Mouse (Mus musculus) stomach, embryonic 14.5 days (tissue): Measurements from ENCODE around the gene Adamts13. TPM values are rescaled to one million over a fixed set of nuclear protein-coding genes. Genes with fewer than 3 reads are reported as not detected.
A peak's percentile ranks its signal among the peaks of the same experiment; 100 is the strongest.

Experiments used
- ATAC-seq: fragments of 200-750 bp; cut with Nextera tagmentation; 2 replicates; pipeline ENCODE4 v1.8.0; 2017; ENCODE audit warnings: low read depth, moderate TSS enrichment; ENCODE audit not compliant: insufficient number of reproducible peaks, insufficient read depth, low FRiP score
- H3K27ac ChIP-seq: fragments of 300-500 bp; sonication (generic); 2 replicates; pipeline ENCODE4 v1.5.1; 2014; ENCODE audit warnings: mild to moderate bottlenecking, low read length, moderate library complexity, mixed read lengths
- H3K27me3 ChIP-seq: fragments of 300-500 bp; sonication (generic); 2 replicates; pipeline ENCODE4 v1.6.1; 2014; ENCODE audit warnings: low read length, control low read depth, mixed read lengths; ENCODE audit not compliant: control insufficient read depth, insufficient read depth
- H3K36me3 ChIP-seq: fragments of 300-500 bp; sonication (generic); 2 replicates; pipeline ENCODE4 v1.6.1; 2014; ENCODE audit warnings: mild to moderate bottlenecking, control low read depth, low read length, moderate library complexity, mixed read lengths; ENCODE audit not compliant: control insufficient read depth, insufficient read depth
- H3K4me1 ChIP-seq: fragments of 300-500 bp; sonication (generic); 2 replicates; pipeline ENCODE4 v1.6.1; 2014; ENCODE audit warnings: low read length, control low read depth, mixed read lengths; ENCODE audit not compliant: control insufficient read depth, insufficient read depth
- H3K4me2 ChIP-seq: fragments of 300-500 bp; sonication (generic); replicated peaks from 2 replicates; pipeline ENCODE4 v1.6.1; 2014; ENCODE audit warnings: low read depth, low read length, control low read depth
- H3K4me3 ChIP-seq: fragments of 300-500 bp; sonication (generic); 2 replicates; pipeline ENCODE4 v1.5.1; 2014; ENCODE audit warnings: low read depth, low read length, control low read depth
- H3K9ac ChIP-seq: fragments of 300-500 bp; sonication (generic); replicated peaks from 2 replicates; pipeline ENCODE4 v1.6.1; 2014; ENCODE audit warnings: low read depth, mild to moderate bottlenecking, control low read depth, low read length, moderate library complexity, mixed read lengths
- H3K9me3 ChIP-seq: fragments of 300-500 bp; sonication (generic); 2 replicates; pipeline ENCODE4 v1.6.1; 2016; ENCODE audit warnings: low read depth, low read length, control low read depth; ENCODE audit not compliant: control insufficient read depth
- WGBS: fragments of 180-500 bp; shearing (Covaris S2); extraction: QIAGEN DNeasy Blood & Tissue Kit; methylation state at CpG from one replicate; pipeline ENCODE4 v1.1.7; 2014; 5-methylcytosine and 5-hydroxymethylcytosine counted together
- polyA plus RNA-seq: library from polyadenylated mRNA; unstranded; fragments of >200 nt; fragmentation: Nextera tagmentation; extraction: Ambion mirVana; gene quantifications from 2 replicates; pipeline ENCODE4 v1.2.1, GENCODE M21; 2014

Gene Adamts13
- polyA plus RNA-seq, 1 experiment from 2014 or later: 0.07 TPM

GRCm38 (mm10) chr2:27045979-27046770 is 73.0 kb downstream of the Adamts13 start:
- H3K9me3 ChIP-seq: no peaks in the 10 kb centered on the region

GRCm38 (mm10) chr2:27049408-27049807 is 76.2 kb downstream of the Adamts13 start:
- Histone ChIP-seq H3K4me2 (no peak overlapping the region), H3K4me3 (no peak overlapping the region), H3K27ac (no peak overlapping the region), H3K4me1 (no peaks in the 10 kb centered on the region), H3K9me3 (no peaks in the 10 kb centered on the region), H3K27me3 (no peaks in the 10 kb centered on the region), H3K36me3 (no peaks in the 10 kb centered on the region), H3K9ac (no peak overlapping the region)
- 50% methylated on average over 6 of the region's 6 CpGs for WGBS
- ATAC-seq: no peak

More at GRCm38 (mm10) chr2:27045979-27046770, 73.0 kb downstream of the Adamts13 start:
- Histone ChIP-seq H3K27ac (peak overlapping the region; percentile 27; the same call in 1 of the 2 replicates), H3K4me1 (no peaks in the 10 kb centered on the region), H3K4me2 (no peak overlapping the region), H3K27me3 (no peaks in the 10 kb centered on the region), H3K4me3 (no peak overlapping the region), H3K9ac (no peak overlapping the region; the same call in 1 of the 2 replicates), H3K36me3 (no peaks in the 10 kb centered on the region)
- peak; percentile 62; the same call in 1 of the 2 replicates for ATAC-seq
- 53% methylated on average over 8 of the region's 8 CpGs for WGBS

- Histone ChIP-seq H3K4me1 (peaks cover 7% of the 10 kb centered on the region; the same call in 1 of the 2 replicates), H3K9me3 (no peaks in the 10 kb centered on the region), H3K4me2 (no peak overlapping the region), H3K9ac (no peak overlapping the region), H3K27ac (no peak overlapping the region), H3K36me3 (no peaks in the 10 kb centered on the region), H3K27me3 (no peaks in the 10 kb centered on the region), H3K4me3 (no peak overlapping the region)
- ATAC-seq: no peak
- WGBS: 42% methylated on average over 4 of the region's 4 CpGs
Measured at GRCm38 (mm10) chr2:27058251-27058650, 85.0 kb downstream of the Adamts13 start.

DNA sequence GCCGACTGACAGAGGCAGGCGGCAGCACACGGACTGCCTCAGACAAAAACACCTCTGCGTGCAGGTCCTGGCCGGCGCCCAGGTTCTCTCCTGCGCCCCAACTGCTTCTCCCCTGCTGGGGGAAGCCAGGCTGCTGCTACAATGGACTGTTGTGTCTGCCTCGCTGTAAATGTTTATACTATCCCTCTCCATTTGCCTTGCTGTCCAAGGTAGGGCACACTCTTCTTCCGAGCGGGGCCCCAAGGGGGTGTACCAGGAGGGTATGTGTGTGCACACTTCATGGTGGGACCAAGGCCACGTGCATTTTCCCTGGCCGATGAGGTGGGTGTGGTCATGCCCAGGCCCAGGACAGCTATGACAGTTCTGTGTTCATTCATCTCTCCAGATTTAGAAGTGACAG is 85.5 kb downstream of the Adamts13 start:
- Histone ChIP-seq H3K4me1 (peaks cover 7% of the 10 kb centered on the region; the same call in 1 of the 2 replicates), H3K4me3 (no peak overlapping the region), H3K27ac (no peak overlapping the region), H3K27me3 (no peaks in the 10 kb centered on the region), H3K4me2 (no peak overlapping the region), H3K36me3 (no peaks in the 10 kb centered on the region), H3K9me3 (no peaks in the 10 kb centered on the region), H3K9ac (no peak overlapping the region)
- no peak for ATAC-seq
- 19% methylated on average over 12 of the region's 12 CpGs for WGBS

- no peak overlapping the region for H3K4me2 ChIP-seq
- no peak overlapping the region for H3K9ac ChIP-seq
- peaks cover 7% of the 10 kb centered on the region; the same call in 1 of the 2 replicates for H3K4me1 ChIP-seq
- H3K27me3 ChIP-seq: no peaks in the 10 kb centered on the region
- WGBS: 79% methylated on average over 9 of the region's 9 CpGs
- no peak overlapping the region for H3K27ac ChIP-seq
- H3K9me3 ChIP-seq: no peaks in the 10 kb centered on the region
- no peak for ATAC-seq
- no peaks in the 10 kb centered on the region for H3K36me3 ChIP-seq
- no peak overlapping the region for H3K4me3 ChIP-seq
Measured at GRCm38 (mm10) chr2:27059187-27059586, 86.0 kb downstream of the Adamts13 start.

Other genes with a start within 250 kb of the Adamts13 start
- not detected in 2 replicates for gene Abo, start 108.4 kb upstream of the Adamts13 start, polyA plus RNA-seq
- 17.0 and 18.4 TPM in 2 replicates for gene Surf6, start 70.5 kb upstream of the Adamts13 start, polyA plus RNA-seq
- gene Med22, start 62.7 kb upstream of the Adamts13 start, polyA plus RNA-seq: 30.3 and 31.1 TPM in 2 replicates
- gene Rpl7a, start 62.7 kb upstream of the Adamts13 start, polyA plus RNA-seq: 712 and 713 TPM in 2 replicates
- gene Surf2, start 57.0 kb upstream of the Adamts13 start, polyA plus RNA-seq: 33.2 and 36.8 TPM in 2 replicates
- gene Surf1, start 56.9 kb upstream of the Adamts13 start, polyA plus RNA-seq: 50.4 and 52.4 TPM in 2 replicates
- gene Surf4, start 39.5 kb upstream of the Adamts13 start, polyA plus RNA-seq: 199 and 218 TPM in 2 replicates
- 0.11 and 0.25 TPM in 2 replicates for gene Stkld1, start 39.4 kb upstream of the Adamts13 start, polyA plus RNA-seq
- gene Rexo4, start 9.0 kb upstream of the Adamts13 start, polyA plus RNA-seq: 45.2 and 45.3 TPM in 2 replicates
- gene Cacfd1, start 36.5 kb downstream of the Adamts13 start, polyA plus RNA-seq: 59.2 and 62.6 TPM in 2 replicates
- 0.84 and 1.7 TPM in 2 replicates for gene Slc2a6, start 54.6 kb downstream of the Adamts13 start, polyA plus RNA-seq
- gene Mymk, start 98.8 kb downstream of the Adamts13 start, polyA plus RNA-seq: not detected in 2 replicates
- gene Adamtsl2, start 106.0 kb downstream of the Adamts13 start, polyA plus RNA-seq: 2.1 and 3.2 TPM in 2 replicates
- not detected in 2 replicates for gene Fam163b, start 169.1 kb downstream of the Adamts13 start, polyA plus RNA-seq
- gene Dbh, start 191.8 kb downstream of the Adamts13 start, polyA plus RNA-seq: 0.43 and 1.1 TPM in 2 replicates